Mouse (Mus musculus): ENCODE results near the gene Tpsb2. TPM values are rescaled to one million over a fixed set of nuclear protein-coding genes. Genes with fewer than 3 reads are reported as not detected.

The Tpsb2 gene
- polyA plus RNA-seq, 1 experiment from 2014 or later, result 0.47 TPM

Other genes starting within 250 kb of the Tpsb2 start
- not detected in 2 replicates for gene Ptx4, start 245.5 kb upstream of the Tpsb2 start, polyA plus RNA-seq (2015; fragmentation: Nextera tagmentation; extraction: Ambion mirVana)
- 9.9 and 10.3 TPM in 2 replicates for gene Clcn7, start 232.9 kb upstream of the Tpsb2 start, polyA plus RNA-seq (2015; fragmentation: Nextera tagmentation; extraction: Ambion mirVana)
- gene Ccdc154, start 203.8 kb upstream of the Tpsb2 start, polyA plus RNA-seq (2015; fragmentation: Nextera tagmentation; extraction: Ambion mirVana), result 0.04 TPM in 1 of 2 replicates, not detected in the other
- not detected in 2 replicates for gene Gm38655, start 190.8 kb upstream of the Tpsb2 start, polyA plus RNA-seq (2015; fragmentation: Nextera tagmentation; extraction: Ambion mirVana)
- gene BC003965, start 181.8 kb upstream of the Tpsb2 start, polyA plus RNA-seq (2015; fragmentation: Nextera tagmentation; extraction: Ambion mirVana), result 14.2 and 15.1 TPM in 2 replicates
- gene Unkl, start 177.9 kb upstream of the Tpsb2 start, polyA plus RNA-seq (2015; fragmentation: Nextera tagmentation; extraction: Ambion mirVana), result 6.8 and 7.9 TPM in 2 replicates
- 17.8 and 19.9 TPM in 2 replicates for gene Gnptg, start 126.2 kb upstream of the Tpsb2 start, polyA plus RNA-seq (2015; fragmentation: Nextera tagmentation; extraction: Ambion mirVana)
- gene Tsr3, start 126.1 kb upstream of the Tpsb2 start, polyA plus RNA-seq (2015; fragmentation: Nextera tagmentation; extraction: Ambion mirVana), result 14.7 and 15.0 TPM in 2 replicates
- 0.46 and 0.57 TPM in 2 replicates for gene Baiap3, start 109.9 kb upstream of the Tpsb2 start, polyA plus RNA-seq (2015; fragmentation: Nextera tagmentation; extraction: Ambion mirVana)
- gene Ube2i, start 91.7 kb upstream of the Tpsb2 start, polyA plus RNA-seq (2015; fragmentation: Nextera tagmentation; extraction: Ambion mirVana), result 205 and 211 TPM in 2 replicates
- gene Prss34, start 67.9 kb upstream of the Tpsb2 start, polyA plus RNA-seq (2015; fragmentation: Nextera tagmentation; extraction: Ambion mirVana), result 3.4 and 4.9 TPM in 2 replicates
- not detected in 2 replicates for gene Prss28, start 57.7 kb upstream of the Tpsb2 start, polyA plus RNA-seq (2015; fragmentation: Nextera tagmentation; extraction: Ambion mirVana)
- not detected in 2 replicates for gene Prss29, start 47.7 kb upstream of the Tpsb2 start, polyA plus RNA-seq (2015; fragmentation: Nextera tagmentation; extraction: Ambion mirVana)
- gene Tpsab1, start 20.7 kb upstream of the Tpsb2 start, polyA plus RNA-seq (2015; fragmentation: Nextera tagmentation; extraction: Ambion mirVana), result not detected in 2 replicates
- 0.44 and 0.51 TPM in 2 replicates for gene Tpsg1, start 3.0 kb downstream of the Tpsb2 start, polyA plus RNA-seq (2015; fragmentation: Nextera tagmentation; extraction: Ambion mirVana)
- gene Cacna1h, start 67.5 kb downstream of the Tpsb2 start, polyA plus RNA-seq (2015; fragmentation: Nextera tagmentation; extraction: Ambion mirVana), result 0.17 and 0.22 TPM in 2 replicates
- 0.05 and 0.07 TPM in 2 replicates for gene Tekt4, start 88.3 kb downstream of the Tpsb2 start, polyA plus RNA-seq (2015; fragmentation: Nextera tagmentation; extraction: Ambion mirVana)
- gene Sstr5, start 131.0 kb downstream of the Tpsb2 start, polyA plus RNA-seq (2015; fragmentation: Nextera tagmentation; extraction: Ambion mirVana), result not detected in 2 replicates
- gene Sox8, start 204.4 kb downstream of the Tpsb2 start, polyA plus RNA-seq (2015; fragmentation: Nextera tagmentation; extraction: Ambion mirVana), result 0.14 and 0.34 TPM in 2 replicates
- 11.4 and 13.4 TPM in 2 replicates for gene Lmf1, start 212.8 kb downstream of the Tpsb2 start, polyA plus RNA-seq (2015; fragmentation: Nextera tagmentation; extraction: Ambion mirVana)